Mouse (Mus musculus): Measurements from ENCODE around the gene Ecm2.

GRCm38 (mm10) chr13:49545646-49546045, 41.0 kb downstream of the Ecm2 start:
- TF ChIP-seq CTCF (IDR thresholded peaks at IDR 0.05; ENCODE audit: control insufficient read depth, insufficient read depth, insufficient read length) (no peak), MYOG (IDR thresholded peaks at IDR 0.05; ENCODE audit: control insufficient read depth, extremely low read depth, insufficient read length) (no peak), USF1 (IDR thresholded peaks at IDR 0.05; ENCODE audit: low read depth) (no peak), MYOD1 (IDR thresholded peaks at IDR 0.05; ENCODE audit: control insufficient read depth, insufficient read length, low read depth) (no peak), CEBPB (IDR thresholded peaks at IDR 0.05; ENCODE audit: low read depth) (no peak), MAX (IDR thresholded peaks at IDR 0.05) (no peak)
